Mouse (Mus musculus) left cerebral cortex, adult 2 months (tissue): ENCODE measurements around the gene Rrp1b. TPM values are rescaled to one million over a fixed set of nuclear protein-coding genes. Genes with fewer than 3 reads are reported as not detected.
"Not testable (repeated sequence)": the region's sequence is repeated elsewhere in the genome, so short reads cannot be mapped to it uniquely, and the experiment has no call there.

Source experiments
- DNase-seq, 2 experiments: peaks; one replicate each; pipeline ENCODE4 v3.0.0; 2021 to 2022; ENCODE audit warnings: low spot score in 2 of 2, mixed read lengths in 1 of 2; ENCODE audit errors: extremely low spot score in 1 of 2
- H3K27ac ChIP-seq: fragments of 200-600 bp; 2 replicates; pipeline ENCODE4 v1.8.1; 2022
- H3K4me3 ChIP-seq: fragments of 200-600 bp; 2 replicates; pipeline ENCODE4 v1.8.1; 2022
- CTCF ChIP-seq: fragments of 200-600 bp; IDR thresholded peaks from 2 replicates; pipeline ENCODE4 v1.8.1; 2022; ENCODE audit warnings: antibody characterized with exemption, mild to moderate bottlenecking, moderate library complexity
- intact Hi-C: fragments of 180-260 bp; cut with DNase I; formaldehyde crosslinking; loops from one replicate; pipeline ENCODE4 v1.15.1; 2025
- total RNA-seq, 2 experiments: library from RNA; stranded (reverse); gene quantifications; 2 replicates each; pipeline ENCODE4 v1.2.3; 2021

Gene Rrp1b
- total RNA-seq, 2 experiments from 2014 or later, result 20.6 to 24.5 TPM

- TF ChIP-seq CTCF, result no peak
- no peak overlapping the region for H3K4me3 ChIP-seq
- DNase-seq, result no peak
- intact Hi-C loops, result no loop called here
- no peak overlapping the region for H3K27ac ChIP-seq
These were observed 27.8 kb downstream of the Rrp1b start for GRCm38 (mm10) chr17:32063654-32064053.

- H3K27ac ChIP-seq, intact Hi-C loops, H3K4me3 ChIP-seq: not testable (repeated sequence)
- DNase-seq, result peak; percentile 22 to 51
These were observed 28.9 kb downstream of the Rrp1b start for GRCm38 (mm10) chr17:32064762-32065161.

DNA sequence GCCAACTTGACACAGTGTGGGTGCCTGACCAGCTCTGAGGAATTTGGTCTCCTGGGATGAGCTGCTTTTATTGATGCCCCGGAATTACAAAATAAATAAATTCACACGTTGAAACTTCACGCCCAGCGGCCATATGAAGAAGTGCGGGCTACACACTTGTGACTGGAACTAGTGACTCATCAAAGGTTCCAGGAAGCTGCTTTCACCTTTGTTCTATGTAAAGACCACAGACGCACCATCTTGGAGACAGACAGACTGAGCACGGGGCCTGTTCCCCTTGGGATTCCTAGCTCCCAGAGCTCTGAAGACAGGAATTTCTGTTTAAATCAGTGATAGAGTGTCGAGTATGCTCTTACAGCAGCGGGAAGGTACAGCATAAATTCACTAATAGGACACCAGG is 31.6 kb downstream of the Rrp1b start:
- no peak; the same call in 1 of the 2 replicates for TF ChIP-seq CTCF
- H3K4me3 ChIP-seq, result no peak overlapping the region
- no peak for DNase-seq
- H3K27ac ChIP-seq, result no peak overlapping the region
- intact Hi-C loops, result no loop called here

- no peak for TF ChIP-seq CTCF
- intact Hi-C loops, result no loop called here
- no peak for DNase-seq
- H3K27ac ChIP-seq, result no peak overlapping the region
- no peak overlapping the region for H3K4me3 ChIP-seq
These were observed 32.5 kb downstream of the Rrp1b start for GRCm38 (mm10) chr17:32068381-32068780.

GRCm38 (mm10) chr17:32068810-32069209 is 32.9 kb downstream of the Rrp1b start:
- no peak for TF ChIP-seq CTCF
- Histone ChIP-seq H3K4me3 (no peak overlapping the region), H3K27ac (no peak overlapping the region)
- intact Hi-C loops, result no loop called here
- DNase-seq, result no peak

DNA sequence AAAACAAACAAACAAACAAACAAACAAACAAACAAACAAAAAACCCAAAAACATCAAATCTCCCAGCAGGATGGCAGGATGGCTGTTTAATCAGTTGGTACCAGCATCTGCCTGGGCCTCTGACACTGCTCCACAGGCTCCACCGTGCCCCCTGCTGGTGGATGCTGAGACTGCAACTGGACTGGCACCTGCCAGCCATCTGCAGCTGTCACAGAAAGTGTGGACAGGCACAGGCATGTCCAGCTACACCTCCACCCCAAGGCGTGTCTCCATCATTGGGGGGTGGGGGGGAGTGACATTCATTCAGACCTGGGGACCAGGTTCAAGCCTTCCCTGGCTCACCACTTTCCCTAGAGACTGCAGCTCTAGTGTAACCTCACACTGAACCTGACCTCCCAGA is 37.5 kb downstream of the Rrp1b start:
- Histone ChIP-seq H3K4me3 (no peak overlapping the region), H3K27ac (no peak overlapping the region)
- peak; percentile 97 for TF ChIP-seq CTCF
- intact Hi-C loops, result loop anchor here (1.0 to 5.0 kb wide), 2 partner anchors 46 to 386 kb away; no protein-coding TSS in a partner anchor
- peak; percentile 79 to 92 for DNase-seq

DNA sequence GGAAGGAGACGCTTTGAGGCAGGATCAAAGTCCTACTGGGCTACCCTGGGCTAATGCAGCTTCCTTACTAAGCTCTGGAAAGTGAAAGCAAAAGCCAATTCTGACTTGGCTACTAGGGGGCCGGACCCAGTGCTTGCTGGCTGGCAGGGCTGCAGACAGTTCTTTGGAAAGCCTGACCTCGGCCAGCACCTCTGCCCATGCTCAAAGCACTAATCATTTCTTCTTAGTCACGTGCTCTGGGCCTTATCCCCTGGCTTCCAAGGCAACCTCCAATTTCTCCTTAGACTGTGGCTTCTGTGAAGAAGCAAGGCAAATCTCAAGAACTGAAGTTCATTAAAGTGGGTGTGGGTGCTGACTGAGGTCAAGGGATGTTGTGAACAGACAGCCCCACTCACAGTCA is 38.8 kb downstream of the Rrp1b start:
- no peak for TF ChIP-seq CTCF
- no peak for DNase-seq
- intact Hi-C loops, result loop anchor here (2.0 to 5.0 kb wide), 2 partner anchors 134 to 387 kb away; no protein-coding TSS in a partner anchor

DNA sequence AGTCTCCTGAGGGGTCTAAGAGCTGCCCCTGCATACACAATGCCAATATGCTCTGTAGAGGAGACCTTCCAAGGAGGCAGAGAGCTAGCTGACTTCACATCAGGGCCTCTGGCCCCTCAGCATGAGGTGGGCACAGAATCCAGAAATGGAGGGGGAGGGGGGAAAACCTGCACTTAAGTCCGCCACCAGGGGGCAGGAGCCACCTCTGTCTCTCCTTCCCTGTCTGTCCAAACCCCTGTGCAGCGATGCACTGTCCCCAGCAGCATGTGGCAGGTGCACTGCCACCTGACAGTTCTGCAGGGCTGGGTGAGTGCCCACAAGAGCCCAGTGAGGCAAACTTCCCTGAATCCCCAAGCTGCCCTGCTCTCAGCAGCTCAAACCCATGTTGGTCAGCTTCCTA is 39.3 kb downstream of the Rrp1b start:
- Histone ChIP-seq H3K27ac (no peak overlapping the region), H3K4me3 (no peak overlapping the region)
- DNase-seq, result peak; percentile 46 to 55
- intact Hi-C loops, result loop anchor here (2.0 kb wide), 1 partner anchor 134 kb away; no protein-coding TSS in a partner anchor
- TF ChIP-seq CTCF, result peak; percentile 71

More for the DNA sequence above, 38.8 kb downstream of the Rrp1b start:
- no peak overlapping the region for H3K27ac ChIP-seq
- H3K4me3 ChIP-seq, result no peak overlapping the region

DNA sequence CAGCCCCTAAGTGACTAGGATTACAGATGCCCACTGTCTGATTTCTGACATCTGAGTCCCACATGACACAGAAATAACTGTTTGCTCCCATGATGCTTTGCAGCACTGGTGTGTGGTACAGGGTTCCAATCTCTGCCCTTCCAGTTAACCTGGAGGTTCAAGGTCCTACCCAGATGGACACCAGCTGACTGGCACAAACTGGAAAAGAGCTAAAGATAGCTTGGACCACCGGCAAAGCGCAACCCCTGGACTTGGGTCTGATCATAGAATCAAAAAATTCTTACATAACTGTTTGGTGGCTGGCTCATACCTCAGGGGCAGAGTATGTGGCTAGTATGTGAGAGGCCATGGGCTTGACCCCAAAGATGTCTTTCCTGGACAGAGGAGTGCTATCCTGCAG is 47.5 kb downstream of the Rrp1b start:
- intact Hi-C loops, result no loop called here
- Histone ChIP-seq H3K4me3 (no peak overlapping the region), H3K27ac (no peak overlapping the region)
- TF ChIP-seq CTCF, result no peak
- DNase-seq, result no peak

DNA sequence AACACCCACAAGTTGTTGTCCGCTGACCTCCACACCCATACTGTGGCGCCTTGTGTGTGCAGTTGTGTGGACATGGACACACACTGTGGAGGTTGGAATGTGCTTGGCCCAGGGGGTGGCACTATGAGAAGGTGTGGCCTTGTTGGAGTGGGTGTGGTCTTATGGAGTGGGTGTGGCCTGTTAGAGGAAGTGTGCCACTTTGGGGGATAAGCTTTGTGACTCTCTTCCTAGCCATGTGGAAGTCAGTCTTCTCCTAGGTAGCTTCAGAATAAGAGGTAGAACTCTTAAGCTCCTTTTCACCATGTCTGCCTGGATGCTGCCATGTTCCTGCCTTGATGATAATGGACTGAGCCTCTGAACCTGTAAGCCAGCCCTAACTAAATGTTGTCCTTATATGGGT is 51.2 kb downstream of the Rrp1b start:
- no peak overlapping the region for H3K27ac ChIP-seq
- TF ChIP-seq CTCF, result no peak
- no peak overlapping the region for H3K4me3 ChIP-seq
- intact Hi-C loops, result no loop called here
- no peak for DNase-seq

DNA sequence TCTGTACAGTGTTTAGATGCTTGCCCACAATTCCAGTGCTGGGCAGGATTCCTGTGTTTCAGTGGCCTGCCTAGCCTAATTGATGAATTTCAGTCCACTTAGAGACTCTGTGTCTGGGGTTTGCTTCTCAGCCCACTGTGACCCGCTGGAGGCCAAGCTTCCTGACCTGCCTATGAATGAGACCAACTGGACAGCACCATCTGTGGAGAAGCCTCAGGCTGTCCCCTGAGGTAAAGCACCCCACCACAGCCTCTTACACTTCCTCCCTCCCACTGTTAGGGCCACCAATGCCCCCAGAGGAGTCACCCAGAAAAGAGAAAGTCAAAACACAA is 55.1 kb downstream of the Rrp1b start:
- intact Hi-C loops, result no loop called here
- Histone ChIP-seq H3K27ac (peak overlapping the region; percentile 67), H3K4me3 (peak overlapping the region; percentile 27; the same call in 1 of the 2 replicates)
- TF ChIP-seq CTCF, result no peak
- no peak for DNase-seq

- Histone ChIP-seq H3K27ac (peak overlapping the region; percentile 67), H3K4me3 (peak overlapping the region; percentile 27; the same call in 1 of the 2 replicates)
- intact Hi-C loops, result not testable (repeated sequence)
- peak; percentile 79 to 82 for DNase-seq
These were observed 55.7 kb downstream of the Rrp1b start for GRCm38 (mm10) chr17:32091364-32092240.

GRCm38 (mm10) chr17:32092241-32092619 is 56.3 kb downstream of the Rrp1b start:
- DNase-seq, result no peak
- H3K4me3 ChIP-seq, result no peak overlapping the region
- H3K27ac ChIP-seq, result no peak overlapping the region
- no peak for TF ChIP-seq CTCF
- intact Hi-C loops, result no loop called here
